Mouse (Mus musculus) hindbrain, embryonic 13.5 days (tissue): ENCODE results near the gene Cfb. TPM values are rescaled to one million over a fixed set of nuclear protein-coding genes. Genes with fewer than 3 reads are reported as not detected.

Experiments
- ATAC-seq: fragments of 200-750 bp; cut with Nextera tagmentation; 2 replicates; pipeline ENCODE4 v1.8.0; 2017; ENCODE audit warnings: moderate TSS enrichment; ENCODE audit not compliant: low FRiP score
- H3K27ac ChIP-seq: fragments of 300-500 bp; sonication (generic); 2 replicates; pipeline ENCODE4 v1.5.1; 2015; ENCODE audit warnings: inconsistent platforms, mild to moderate bottlenecking, moderate library complexity
- H3K27me3 ChIP-seq: fragments of 300-500 bp; sonication (generic); 2 replicates; pipeline ENCODE4 v1.6.1; 2015; ENCODE audit warnings: mild to moderate bottlenecking, inconsistent platforms
- H3K36me3 ChIP-seq: fragments of 300-500 bp; sonication (generic); 2 replicates; pipeline ENCODE4 v1.6.1; 2015; ENCODE audit warnings: mild to moderate bottlenecking, inconsistent platforms
- H3K4me1 ChIP-seq: fragments of 300-500 bp; sonication (generic); replicated peaks from 2 replicates; pipeline ENCODE4 v1.6.1; 2015; ENCODE audit warnings: inconsistent platforms
- H3K4me2 ChIP-seq: fragments of 300-500 bp; sonication (generic); 2 replicates; pipeline ENCODE4 v1.6.1; 2015; ENCODE audit warnings: inconsistent platforms, mild to moderate bottlenecking, moderate library complexity
- H3K4me3 ChIP-seq: fragments of 300-500 bp; sonication (generic); 2 replicates; pipeline ENCODE4 v1.5.1; 2015; ENCODE audit warnings: mild to moderate bottlenecking, inconsistent platforms
- H3K9ac ChIP-seq: fragments of 300-500 bp; sonication (generic); 2 replicates; pipeline ENCODE4 v1.6.1; 2015; ENCODE audit warnings: mild to moderate bottlenecking, inconsistent platforms
- H3K9me3 ChIP-seq: fragments of 300-500 bp; sonication (generic); 2 replicates; pipeline ENCODE4 v1.6.1; 2016; ENCODE audit warnings: inconsistent platforms
- WGBS: fragments of 180-500 bp; shearing (Covaris S2); methylation state at CpG from one replicate; pipeline ENCODE4 v1.1.7; 2015; 5-methylcytosine and 5-hydroxymethylcytosine counted together
- polyA plus RNA-seq: library from polyadenylated mRNA; unstranded; fragments of >200 nt; fragmentation: Nextera tagmentation; extraction: Ambion mirVana; gene quantifications from 2 replicates; pipeline ENCODE4 v1.2.1, GENCODE M21; 2015

Gene Cfb
- polyA plus RNA-seq, 1 experiment from 2014 or later, result 1.9 TPM

- H3K9me3 ChIP-seq, result no peaks in the 10 kb centered on the region
- no peak overlapping the region for H3K4me2 ChIP-seq
- H3K36me3 ChIP-seq, result no peaks in the 10 kb centered on the region
- H3K4me1 ChIP-seq, result peaks cover 6% of the 10 kb centered on the region; the same call in 1 of the 2 replicates
- H3K27ac ChIP-seq, result no peak overlapping the region
- H3K4me3 ChIP-seq, result no peak overlapping the region
- H3K9ac ChIP-seq, result no peak overlapping the region
- ATAC-seq, result no peak
- H3K27me3 ChIP-seq, result peaks cover 19% of the 10 kb centered on the region
Measured at GRCm38 (mm10) chr17:34881166-34881565, 18.8 kb upstream of the Cfb start.

- Histone ChIP-seq H3K4me3 (no peak within 1 kb of the TSS), H3K27me3 (peaks cover 19% of the 10 kb centered on the region), H3K4me1 (peaks cover 6% of the 10 kb centered on the region; the same call in 1 of the 2 replicates), H3K9me3 (no peaks in the 10 kb centered on the region), H3K27ac (no peak within 1 kb of the TSS), H3K36me3 (no peaks in the 10 kb centered on the region), H3K9ac (no peak within 1 kb of the TSS), H3K4me2 (no peak within 1 kb of the TSS)
- ATAC-seq, result no peak
- 66% methylated on average over 11 of the region's 11 CpGs for WGBS
Measured at GRCm38 (mm10) chr17:34879336-34879879, 17.1 kb upstream of the Cfb start, which contains the start of gene Zbtb12. Gene Zbtb12, plus strand, starts transcription at chr17:34879483.

- Histone ChIP-seq H3K27ac (no peak overlapping the region), H3K9me3 (no peaks in the 10 kb centered on the region), H3K9ac (no peak overlapping the region), H3K4me3 (no peak overlapping the region), H3K36me3 (no peaks in the 10 kb centered on the region), H3K27me3 (0 out of 2 replicates have a peak, but pooled peaks cover 3% of the 10 kb centered on the region), H3K4me2 (no peak overlapping the region), H3K4me1 (no peaks in the 10 kb centered on the region)
- ATAC-seq, result no peak
- WGBS, result 91% methylated on average over 6 of the region's 6 CpGs
Measured at GRCm38 (mm10) chr17:34874321-34874720, 12.0 kb upstream of the Cfb start.

- no peak overlapping the region for H3K4me2 ChIP-seq
- H3K4me3 ChIP-seq, result no peak overlapping the region
- no peaks in the 10 kb centered on the region for H3K36me3 ChIP-seq
- H3K9ac ChIP-seq, result no peak overlapping the region
- 67% methylated on average over 7 of the region's 7 CpGs for WGBS
- no peak for ATAC-seq
- H3K27me3 ChIP-seq, result 0 out of 2 replicates have a peak, but pooled peaks cover 4% of the 10 kb centered on the region
- H3K27ac ChIP-seq, result no peak overlapping the region
- H3K9me3 ChIP-seq, result no peaks in the 10 kb centered on the region
- no peaks in the 10 kb centered on the region for H3K4me1 ChIP-seq
Measured at GRCm38 (mm10) chr17:34865981-34866380, 3.7 kb upstream of the Cfb start.

GRCm38 (mm10) chr17:34861704-34862415 is 458 bp downstream of the Cfb start:
- no peak overlapping the region for H3K9ac ChIP-seq
- no peak overlapping the region for H3K4me2 ChIP-seq
- no peaks in the 10 kb centered on the region for H3K4me1 ChIP-seq
- no peak for ATAC-seq
- peaks cover 15% of the 10 kb centered on the region for H3K36me3 ChIP-seq
- no peak overlapping the region for H3K27ac ChIP-seq
- H3K4me3 ChIP-seq, result no peak overlapping the region
- H3K27me3 ChIP-seq, result 0 out of 2 replicates have a peak, but pooled peaks cover 4% of the 10 kb centered on the region
- no peaks in the 10 kb centered on the region for H3K9me3 ChIP-seq
- 71% methylated on average over 13 of the region's 13 CpGs for WGBS

- WGBS, result 89% methylated on average over 9 of the region's 9 CpGs
Measured at GRCm38 (mm10) chr17:34860514-34860913, 1.8 kb downstream of the Cfb start.

GRCm38 (mm10) chr17:34858670-34859069 is 3.6 kb downstream of the Cfb start:
- no peaks in the 10 kb centered on the region for H3K9me3 ChIP-seq
- H3K36me3 ChIP-seq, result peaks cover 46% of the 10 kb centered on the region
- ATAC-seq, result no peak
- 93% methylated on average over 4 of the region's 4 CpGs for WGBS
- no peak overlapping the region for H3K4me3 ChIP-seq
- no peak overlapping the region for H3K4me2 ChIP-seq
- H3K27ac ChIP-seq, result no peak overlapping the region
- H3K27me3 ChIP-seq, result 0 out of 2 replicates have a peak, but pooled peaks cover 1% of the 10 kb centered on the region
- no peak overlapping the region for H3K9ac ChIP-seq
- H3K4me1 ChIP-seq, result no peaks in the 10 kb centered on the region

More at GRCm38 (mm10) chr17:34860514-34860913, 1.8 kb downstream of the Cfb start:
- H3K4me1 ChIP-seq, result no peaks in the 10 kb centered on the region
- H3K9me3 ChIP-seq, result no peaks in the 10 kb centered on the region
- H3K27ac ChIP-seq, result no peak overlapping the region
- H3K4me3 ChIP-seq, result no peak overlapping the region
- H3K36me3 ChIP-seq, result peaks cover 28% of the 10 kb centered on the region
- no peak for ATAC-seq
- 0 out of 2 replicates have a peak, but pooled peaks cover 4% of the 10 kb centered on the region for H3K27me3 ChIP-seq
- no peak overlapping the region for H3K4me2 ChIP-seq
- H3K9ac ChIP-seq, result no peak overlapping the region

GRCm38 (mm10) chr17:34855825-34856224 is 6.5 kb downstream of the Cfb start:
- H3K9me3 ChIP-seq, result no peaks in the 10 kb centered on the region
- no peak overlapping the region for H3K9ac ChIP-seq
- H3K36me3 ChIP-seq, result peaks cover 61% of the 10 kb centered on the region
- H3K27ac ChIP-seq, result no peak overlapping the region
- no peak for ATAC-seq
- H3K4me1 ChIP-seq, result peaks cover 16% of the 10 kb centered on the region
- WGBS, result 51% methylated on average over 3 of the region's 3 CpGs
- no peak overlapping the region for H3K4me2 ChIP-seq
- no peak overlapping the region for H3K4me3 ChIP-seq
- no peaks in the 10 kb centered on the region for H3K27me3 ChIP-seq

GRCm38 (mm10) chr17:34854761-34855160 is 7.6 kb downstream of the Cfb start:
- WGBS, result 90% methylated on average over 3 of the region's 3 CpGs
- Histone ChIP-seq H3K4me2 (no peak overlapping the region), H3K27me3 (no peaks in the 10 kb centered on the region), H3K4me1 (peaks cover 19% of the 10 kb centered on the region), H3K4me3 (no peak overlapping the region), H3K27ac (no peak overlapping the region), H3K9me3 (no peaks in the 10 kb centered on the region), H3K36me3 (peaks cover 61% of the 10 kb centered on the region), H3K9ac (no peak overlapping the region)
- ATAC-seq, result no peak

- Histone ChIP-seq H3K4me3 (no peak overlapping the region), H3K9ac (no peak overlapping the region), H3K4me2 (no peak overlapping the region), H3K36me3 (peaks cover 61% of the 10 kb centered on the region), H3K9me3 (no peaks in the 10 kb centered on the region), H3K27me3 (no peaks in the 10 kb centered on the region), H3K27ac (no peak overlapping the region), H3K4me1 (peaks cover 31% of the 10 kb centered on the region)
- no peak for ATAC-seq
- 78% methylated on average over 8 of the region's 8 CpGs for WGBS
Measured at GRCm38 (mm10) chr17:34853511-34853910, 8.8 kb downstream of the Cfb start.

GRCm38 (mm10) chr17:34850517-34851125 is 11.7 kb downstream of the Cfb start:
- Histone ChIP-seq H3K36me3 (peaks cover 61% of the 10 kb centered on the region), H3K9me3 (no peaks in the 10 kb centered on the region), H3K4me3 (peak overlapping the region; percentile 80), H3K27ac (peak overlapping the region; percentile 77), H3K4me2 (peak overlapping the region; percentile 88), H3K9ac (peak overlapping the region; percentile 90), H3K4me1 (peaks cover 31% of the 10 kb centered on the region), H3K27me3 (no peaks in the 10 kb centered on the region)
- ATAC-seq, result peak; percentile 69; the same call in 1 of the 2 replicates
- 2% methylated on average over 25 of the region's 25 CpGs for WGBS

- Histone ChIP-seq H3K9ac (peak within 1 kb of the TSS; percentile 90), H3K27me3 (no peaks in the 10 kb centered on the region), H3K4me1 (peaks cover 31% of the 10 kb centered on the region), H3K27ac (peak within 1 kb of the TSS; percentile 77), H3K4me2 (peak within 1 kb of the TSS; percentile 91), H3K9me3 (no peaks in the 10 kb centered on the region), H3K4me3 (peak within 1 kb of the TSS; percentile 80), H3K36me3 (peaks cover 61% of the 10 kb centered on the region)
- ATAC-seq, result peak; percentile 97
- WGBS, result under 1% methylated on average over 54 of the region's 65 CpGs
Measured at GRCm38 (mm10) chr17:34849722-34850516, 12.4 kb downstream of the Cfb start, which contains the start of the genes Skiv2l and Nelfe. Gene Skiv2l, minus strand, starts transcription at chr17:34850210. Gene Nelfe, plus strand, starts transcription at chr17:34850391.
